Mouse (Mus musculus): Measurements from ENCODE around the gene Gm4070.
"Not testable (repeated sequence)": the region's sequence is repeated elsewhere in the genome, so short reads cannot be mapped to it uniquely, and the experiment has no call there.

- TF ChIP-seq CTCF (conservative IDR thresholded peaks at IDR 0.05 in 1 of 2, IDR thresholded peaks at IDR 0.05 in 1 of 2; ENCODE audit: low read depth in 2 of 2, low read length in 2 of 2); MXI1 (IDR thresholded peaks at IDR 0.05; ENCODE audit: low read depth, low read length); GABPA (IDR thresholded peaks at IDR 0.05; ENCODE audit: insufficient replicate concordance, low read depth, low read length); UBTF (IDR thresholded peaks at IDR 0.05; ENCODE audit: low read depth, low read length); ZNF384 (IDR thresholded peaks at IDR 0.05; ENCODE audit: low read depth, low read length); KAT2A (IDR thresholded peaks at IDR 0.05; ENCODE audit: insufficient replicate concordance, low read length); POLR2A (IDR thresholded peaks at IDR 0.05; ENCODE audit: low read depth, low read length); ZKSCAN1 (IDR thresholded peaks at IDR 0.05; ENCODE audit: borderline replicate concordance, low read depth, low read length); MAZ (IDR thresholded peaks at IDR 0.05; ENCODE audit: low read depth, low read length): not testable (repeated sequence)
These were observed 70.0 kb downstream of the Gm4070 start for GRCm38 (mm10) chr7:105883588-105884336.
